Mouse (Mus musculus) megakaryocyte, embryonic 14.5 days (primary cell): Measurements from ENCODE around the gene 6330409D20Rik.

Experiments
- FLI1 ChIP-seq: IDR thresholded peaks from 2 replicates; pipeline ENCODE4 v1.6.1; 2012; ENCODE audit warnings: low read length, inconsistent platforms, mixed read lengths
- GATA1 ChIP-seq: IDR thresholded peaks from 3 replicates; pipeline ENCODE4 v1.6.1; 2012; ENCODE audit warnings: mixed read lengths, low read length, inconsistent platforms, borderline replicate concordance

- TF ChIP-seq GATA1, result no peak
- TF ChIP-seq FLI1, result no peak
These were observed 4.4 kb downstream of the 6330409D20Rik start for GRCm38 (mm10) chr2:32736306-32736829.
